Mouse (Mus musculus) kidney, adult 11 months (tissue): ENCODE results near the gene Palm.
"Not testable (repeated sequence)": the region's sequence is repeated elsewhere in the genome, so short reads cannot be mapped to it uniquely, and the experiment has no call there.

Source experiments
- DNase-seq: peaks from one replicate; pipeline ENCODE4 v3.0.0; 2022

Palm gene

DNA sequence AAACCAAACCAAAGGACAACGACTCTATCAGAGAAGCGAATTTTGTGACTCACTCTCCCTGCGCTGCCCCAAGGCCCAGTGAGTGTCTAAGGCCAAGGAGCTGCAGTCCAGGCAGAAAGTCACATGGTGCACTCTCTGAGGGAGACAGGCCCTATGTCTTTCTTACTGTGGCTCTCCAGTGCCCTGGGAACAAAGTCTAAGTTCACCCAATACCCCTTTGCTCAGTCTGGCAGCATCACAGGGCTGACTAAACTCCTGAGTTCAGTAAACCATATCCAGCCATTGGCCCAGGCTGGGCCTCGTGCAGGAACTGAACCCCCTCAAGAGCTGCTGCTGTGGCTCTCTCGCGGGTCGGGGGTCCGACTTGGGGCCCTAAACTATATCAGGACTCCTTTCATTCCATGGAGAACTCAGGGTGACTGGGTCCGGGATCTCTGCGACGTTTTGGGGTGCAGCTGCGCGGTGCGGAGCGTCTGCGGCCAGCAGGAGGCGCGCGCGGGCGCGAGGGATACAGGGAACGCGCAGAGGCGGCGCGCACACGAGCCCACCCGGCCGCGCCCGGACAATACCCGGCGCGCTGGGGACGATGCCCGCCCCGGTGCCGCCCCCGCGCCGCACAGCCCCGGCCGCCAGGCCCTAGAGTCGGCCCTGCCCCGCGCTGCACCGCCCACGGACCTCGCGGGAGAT, at the start of gene Palm:
Gene Palm (plus strand): TSS at position 522 of the 687 bp plus-strand sequence.
- DNase-seq: peak; percentile 90

GRCm38 (mm10) chr10:79743650-79744365, 49.6 kb upstream of the Palm start:
- DNase-seq: no peak

GRCm38 (mm10) chr10:79745411-79745810, 48.0 kb upstream of the Palm start:
- DNase-seq: peak; percentile 47

- DNase-seq: peak; percentile 98
These were observed 47.2 kb upstream of the Palm start, which contains the start of gene Polrmt for GRCm38 (mm10) chr10:79745898-79746773. Gene Polrmt (minus strand): TSS chr10:79746581.

DNA sequence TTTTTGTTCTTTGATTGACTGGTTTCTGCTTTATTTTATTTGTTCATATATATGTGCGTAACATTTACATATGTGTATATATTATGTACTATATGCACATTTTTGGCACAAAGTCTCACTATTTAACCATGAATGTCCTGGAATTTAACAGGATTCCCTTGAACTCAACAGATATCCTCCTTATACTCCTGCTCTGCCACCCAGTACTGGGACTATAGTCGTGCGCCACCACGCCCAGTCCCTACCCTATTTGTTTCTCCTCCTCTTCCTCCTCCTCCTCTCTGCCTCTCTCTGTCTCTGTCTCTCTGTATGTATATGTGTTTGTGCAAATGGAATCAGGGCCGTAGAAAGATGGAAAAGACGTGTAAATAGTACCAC, 46.6 kb upstream of the Palm start:
- no peak for DNase-seq

GRCm38 (mm10) chr10:79748496-79748895, 44.9 kb upstream of the Palm start:
- DNase-seq: no peak

GRCm38 (mm10) chr10:79754856-79755516, 38.4 kb upstream of the Palm start, which contains the start of gene Fgf22:
Gene Fgf22 (plus strand): TSS chr10:79755076.
- peak; percentile 72 for DNase-seq

DNA sequence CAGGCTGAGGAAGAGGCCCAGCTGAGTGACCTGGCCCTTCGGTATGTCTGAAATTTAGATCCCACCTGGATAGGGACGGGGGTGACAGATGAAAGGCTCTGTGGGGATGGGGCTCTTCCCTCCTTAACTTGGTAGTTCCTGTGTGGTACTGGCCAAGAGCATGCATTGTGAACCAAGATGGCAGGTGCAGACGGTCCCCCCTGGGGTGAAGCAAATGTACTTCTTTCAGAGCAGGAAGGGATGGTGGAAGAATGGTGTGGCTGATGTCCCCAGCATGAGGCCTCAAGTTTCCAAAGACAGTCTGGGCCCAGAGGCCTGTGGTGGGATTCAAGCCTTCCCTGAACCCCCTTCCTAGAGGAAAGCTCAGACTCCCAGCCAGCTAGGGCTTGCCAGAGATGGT, 37.5 kb upstream of the Palm start:
- DNase-seq: no peak

GRCm38 (mm10) chr10:79756660-79757059, 36.7 kb upstream of the Palm start:
- DNase-seq: no peak

- DNase-seq: not testable (repeated sequence)
These were observed 33.7 kb upstream of the Palm start for GRCm38 (mm10) chr10:79759675-79760074.

DNA sequence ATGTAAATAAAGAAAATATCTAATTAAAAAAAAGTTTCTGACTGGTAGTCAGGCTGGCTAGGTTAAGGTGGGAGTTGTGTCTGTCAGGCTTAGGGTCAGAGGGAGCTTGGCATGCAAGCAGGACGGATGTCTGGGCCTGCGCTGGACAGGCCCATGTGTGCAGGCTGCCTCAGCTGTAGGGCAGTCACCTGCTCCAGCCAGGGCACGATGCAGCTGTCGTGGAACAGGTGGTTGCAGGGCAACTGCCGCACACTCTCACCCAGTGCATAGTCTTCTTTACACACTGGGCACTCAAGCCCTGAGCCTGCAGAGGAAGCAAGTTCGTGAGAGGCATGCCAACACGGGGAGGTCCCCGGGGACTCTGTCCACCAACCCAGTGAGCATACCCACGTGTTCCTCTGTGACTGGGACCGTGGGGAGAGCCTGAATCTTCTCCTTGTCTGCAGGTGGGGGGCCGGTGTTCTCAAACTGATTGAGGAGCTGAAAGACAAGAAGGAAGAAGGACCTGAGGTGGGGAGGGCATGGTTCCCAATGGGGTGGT, 32.7 kb upstream of the Palm start:
- no peak for DNase-seq

GRCm38 (mm10) chr10:79762875-79763274, 30.5 kb upstream of the Palm start:
- no peak for DNase-seq

DNA sequence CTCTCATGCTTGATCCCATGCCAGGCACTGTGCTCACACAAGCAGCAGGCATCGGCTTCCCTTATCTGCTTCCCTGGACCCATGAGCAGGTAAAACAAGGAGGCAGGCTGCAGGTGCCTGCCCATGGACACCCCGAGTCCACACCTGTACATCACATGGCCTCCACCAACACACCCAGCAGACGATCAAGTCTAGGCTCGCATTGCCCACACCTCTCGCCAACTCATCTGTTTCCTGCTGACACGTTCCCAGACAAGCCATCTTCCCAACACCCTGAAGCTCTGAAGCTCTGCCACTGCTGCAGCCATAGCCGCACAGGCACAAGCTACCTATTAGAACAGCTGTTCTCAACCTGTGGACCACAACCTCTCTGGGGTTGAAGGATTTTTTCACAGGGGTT, 29.1 kb upstream of the Palm start:
- no peak for DNase-seq

DNA sequence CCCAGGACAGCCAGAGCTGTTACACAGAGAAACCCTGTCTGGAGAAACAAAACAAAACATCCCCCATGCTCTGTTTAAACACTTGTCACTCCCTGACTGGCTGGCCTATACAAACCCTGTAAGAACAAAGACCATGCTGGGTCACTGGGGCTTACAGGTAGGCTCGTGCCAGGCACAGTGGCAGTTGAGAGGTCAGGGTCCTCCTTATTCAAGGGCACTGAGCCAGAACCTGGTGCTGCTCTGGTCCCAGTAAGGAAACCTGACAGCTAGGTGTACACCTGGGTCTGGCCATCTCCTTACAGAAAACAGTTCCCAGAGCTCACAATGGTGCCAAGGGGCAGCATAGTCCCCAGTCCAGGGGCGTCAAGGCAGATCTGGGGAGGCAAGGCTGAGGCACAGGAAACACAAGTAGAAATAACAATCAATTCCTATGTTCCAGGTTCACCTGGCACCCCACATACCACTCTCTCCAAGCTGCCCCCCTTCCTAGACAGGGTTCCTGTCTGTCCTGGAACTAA, 28.1 kb upstream of the Palm start:
- DNase-seq: peak; percentile 41

- DNase-seq: peak; percentile 46
These were observed 27.3 kb upstream of the Palm start for GRCm38 (mm10) chr10:79766001-79766507.

DNA sequence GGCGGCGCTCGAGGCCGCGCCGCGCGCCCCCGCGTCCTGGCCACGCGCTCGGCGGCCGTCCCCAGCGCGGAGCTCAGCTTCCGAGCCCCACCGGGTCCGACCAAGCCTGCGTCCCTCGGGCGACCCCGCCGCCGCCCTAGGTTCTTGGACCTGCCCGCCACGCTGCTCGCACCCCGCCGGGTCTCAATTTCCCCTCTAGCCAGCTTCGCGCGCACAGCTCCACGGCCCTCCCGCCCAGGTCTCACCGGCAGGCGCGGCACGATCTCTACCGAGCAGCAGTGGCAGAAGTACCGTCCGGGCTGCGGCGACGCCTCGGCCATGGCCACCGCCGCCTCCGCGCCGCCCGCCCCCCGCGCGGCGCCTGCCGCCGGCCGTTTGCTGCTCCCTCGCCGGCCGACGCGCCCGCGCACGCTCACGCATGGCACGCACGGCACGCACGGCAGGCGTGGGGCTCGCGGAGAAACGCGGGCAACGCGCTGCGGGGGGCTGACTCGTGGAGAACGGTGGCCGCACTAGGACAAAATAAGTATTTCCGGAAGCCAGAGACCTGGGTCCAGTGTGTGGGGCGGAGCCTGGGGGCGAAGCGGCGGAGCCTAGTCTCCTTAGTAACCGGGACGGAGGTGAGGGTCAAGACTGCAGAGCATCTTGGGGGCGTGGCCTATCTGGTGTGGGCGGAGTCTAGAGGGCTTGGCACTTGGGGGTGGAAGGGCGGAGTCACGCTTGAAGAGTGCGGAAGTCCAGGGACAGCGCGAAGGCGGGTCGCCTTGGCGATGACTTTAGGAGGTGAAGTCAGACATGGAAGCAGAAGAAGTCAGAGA, 26.7 kb upstream of the Palm start, which contains the start of gene Rnf126:
Gene Rnf126 (minus strand): TSS at position 445 of the 818 bp plus-strand sequence.
- peak; percentile 100 for DNase-seq

GRCm38 (mm10) chr10:79767372-79768244, 25.8 kb upstream of the Palm start:
- peak; percentile 90 for DNase-seq

DNA sequence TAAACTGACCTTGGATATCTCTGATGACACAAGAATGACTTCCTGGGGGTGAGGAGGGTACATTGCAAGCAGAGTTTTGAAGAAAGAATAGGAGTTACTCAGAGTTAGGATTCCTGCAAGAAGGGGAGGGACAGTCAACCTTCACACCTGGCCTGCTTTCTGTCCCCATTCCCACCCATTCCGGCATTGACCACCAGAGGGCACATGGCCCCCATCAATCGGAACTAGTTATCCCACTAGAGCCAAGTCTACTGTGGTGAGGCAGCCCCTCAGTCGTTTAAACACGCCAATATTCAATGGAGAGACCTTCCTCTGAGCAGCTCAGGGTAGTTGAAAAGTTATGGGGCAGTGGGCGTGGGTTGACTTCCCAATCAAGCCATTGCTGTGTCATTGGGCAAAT, 25.0 kb upstream of the Palm start:
- DNase-seq: peak; percentile 82

DNA sequence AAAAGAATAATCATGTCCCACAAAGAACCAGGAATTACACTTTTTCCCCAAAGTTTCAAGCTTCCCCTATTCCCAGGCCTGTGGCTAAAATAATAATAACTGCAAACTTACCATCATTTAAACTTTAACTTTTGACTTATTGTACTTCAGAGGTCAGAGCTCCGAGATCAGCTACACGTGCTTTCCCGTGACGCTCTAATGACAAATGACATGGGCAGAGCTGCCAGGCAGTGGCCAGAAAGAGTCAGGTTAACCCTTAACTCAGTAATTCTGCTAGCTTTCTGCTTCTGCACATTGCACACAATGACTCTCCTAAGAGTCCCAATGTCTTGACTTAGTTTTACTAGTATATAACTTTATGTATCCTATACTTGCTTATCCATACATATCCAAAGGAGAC, 24.0 kb upstream of the Palm start:
- DNase-seq: peak; percentile 76

DNA sequence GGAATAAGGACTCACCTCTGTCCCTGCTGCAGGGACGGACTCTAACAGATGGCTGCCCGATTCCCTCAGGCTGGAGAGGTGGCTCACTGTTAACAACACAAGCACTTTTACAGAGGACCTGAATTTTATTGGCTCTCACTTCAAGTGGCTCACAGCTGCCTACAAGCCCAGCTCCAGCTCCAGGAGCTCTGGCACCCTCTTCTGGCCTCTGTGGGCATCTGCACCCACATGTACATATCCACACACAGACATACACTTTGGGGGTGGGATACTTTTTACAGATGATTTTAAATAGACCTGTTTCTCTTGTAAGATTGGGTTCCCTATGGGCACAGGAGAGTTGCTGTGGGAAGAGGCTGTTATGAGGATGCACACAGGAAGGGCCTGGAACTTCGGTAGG, 21.1 kb upstream of the Palm start:
- no peak for DNase-seq
